Mouse (Mus musculus) adrenal gland, postnatal 0 days (tissue): ENCODE data around the gene Grrp1. TPM values are rescaled to one million over a fixed set of nuclear protein-coding genes. Genes with fewer than 3 reads are reported as not detected.

Experiments
- polyA plus RNA-seq: library from polyadenylated mRNA; unstranded; fragments of >200 nt; fragmentation: Nextera tagmentation; extraction: Ambion mirVana; gene quantifications from 2 replicates; pipeline ENCODE4 v1.2.1, GENCODE M21; 2015

Gene Grrp1
- 11.8 and 12.2 TPM in 2 replicates for polyA plus RNA-seq

DNA sequence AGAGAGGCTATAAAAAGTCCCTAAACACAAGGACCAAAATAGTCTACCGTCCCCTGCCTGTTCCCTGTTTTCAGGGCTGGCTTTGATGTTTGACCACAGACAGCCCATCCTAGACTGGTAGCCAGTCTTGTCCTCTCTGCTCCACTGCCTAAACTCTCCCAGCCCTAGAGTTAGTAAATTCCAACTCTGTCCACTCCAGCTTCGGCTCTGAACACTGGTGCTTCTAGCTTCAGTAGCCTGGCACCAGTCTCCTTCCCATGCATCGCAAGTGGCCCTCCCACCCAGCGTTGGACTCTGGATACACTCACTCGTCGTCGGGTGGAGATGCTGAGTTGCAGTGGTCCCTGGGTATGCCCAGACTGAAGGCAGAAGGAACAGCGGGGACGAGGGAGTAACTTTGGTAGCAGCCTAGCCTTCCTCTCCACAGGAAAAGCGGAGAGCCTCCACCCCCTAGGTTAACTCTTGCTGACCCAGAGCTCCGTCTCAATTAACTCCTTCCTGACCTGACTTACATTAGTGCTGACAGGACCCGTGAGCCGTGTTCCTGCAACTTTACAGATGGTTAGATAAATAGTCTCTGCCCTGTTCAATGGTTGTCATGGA, at the start of gene Grrp1:
Grrp1 (minus strand) TSS at position 385 of the 603 bp plus-strand sequence.

GRCm38 (mm10) chr4:134287575-134288025, 33.7 kb upstream of the Grrp1 start, which contains the start of gene Pdik1l:
Gene Pdik1l, minus strand, starts transcription at chr4:134287895.

GRCm38 (mm10) chr4:134246719-134247258, 7.1 kb downstream of the Grrp1 start, which contains the start of gene Gm30191:
Gene Gm30191, plus strand, starts transcription at chr4:134246935.

DNA sequence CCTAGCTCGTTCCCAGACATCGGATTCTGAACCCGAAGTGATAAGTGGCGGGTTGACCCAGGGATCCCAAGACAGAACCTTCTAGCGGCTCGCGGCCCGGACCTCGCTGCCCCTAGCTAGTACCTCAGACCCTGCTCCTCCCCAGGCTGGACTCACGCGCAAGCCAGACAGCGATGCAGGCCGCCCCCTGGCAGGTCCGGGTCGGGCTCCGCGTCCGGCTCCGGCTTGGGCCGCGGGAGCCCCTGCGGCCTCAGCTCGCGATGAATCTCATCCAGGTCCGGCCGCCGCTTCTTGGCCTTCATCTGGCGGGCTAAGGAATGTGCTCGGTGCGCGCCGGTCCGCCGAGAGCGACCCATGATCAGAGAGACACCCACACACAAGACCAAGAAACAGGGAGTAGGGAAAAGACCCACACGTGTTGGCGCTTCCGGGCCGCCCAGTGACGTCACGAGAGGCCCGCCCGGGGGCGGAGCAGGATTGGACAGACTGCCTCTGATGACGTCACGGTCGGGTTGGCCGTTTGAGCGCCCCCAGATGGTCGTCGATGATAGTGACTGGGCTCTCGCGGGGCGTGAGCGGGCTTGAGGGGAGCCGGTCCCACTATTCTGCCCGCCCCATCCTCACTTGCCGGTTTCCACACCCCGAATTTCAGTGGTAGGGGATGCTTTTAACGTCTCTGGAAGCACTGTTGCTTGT, 8.6 kb downstream of the Grrp1 start, which contains the start of gene Zfp593:
Zfp593 (minus strand) TSS at position 445 of the 696 bp plus-strand sequence.

GRCm38 (mm10) chr4:134243516-134244250, 10.2 kb downstream of the Grrp1 start, which contains the start of gene E130218I03Rik:
Gene E130218I03Rik, plus strand, starts transcription at chr4:134243662.

GRCm38 (mm10) chr4:134238279-134238651, 15.6 kb downstream of the Grrp1 start, which contains the start of gene Cnksr1:
Gene Cnksr1, minus strand, starts transcription at chr4:134238399.

DNA sequence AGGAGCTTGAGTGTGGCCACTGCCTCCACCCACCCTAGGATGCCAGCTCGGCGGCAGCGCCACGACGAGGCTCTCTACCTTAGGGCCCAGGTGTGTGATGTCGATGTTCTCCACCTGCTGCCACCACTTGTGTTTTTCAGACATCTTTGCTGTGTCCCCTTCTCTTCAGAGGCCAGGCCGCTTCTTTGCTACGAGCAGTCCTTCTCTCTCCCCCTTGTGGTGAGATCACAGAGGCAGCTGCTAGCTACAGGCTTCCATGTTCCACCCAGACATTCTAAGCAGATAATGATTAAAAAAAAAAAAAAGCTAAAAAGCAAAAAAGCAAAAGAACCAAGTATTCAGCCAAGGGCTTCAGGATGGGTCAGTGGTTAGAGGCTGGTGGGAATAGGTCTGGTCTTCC, 26.7 kb downstream of the Grrp1 start, which contains the start of gene Catsper4:
Catsper4 (minus strand) TSS at position 190 of the 400 bp plus-strand sequence.

DNA sequence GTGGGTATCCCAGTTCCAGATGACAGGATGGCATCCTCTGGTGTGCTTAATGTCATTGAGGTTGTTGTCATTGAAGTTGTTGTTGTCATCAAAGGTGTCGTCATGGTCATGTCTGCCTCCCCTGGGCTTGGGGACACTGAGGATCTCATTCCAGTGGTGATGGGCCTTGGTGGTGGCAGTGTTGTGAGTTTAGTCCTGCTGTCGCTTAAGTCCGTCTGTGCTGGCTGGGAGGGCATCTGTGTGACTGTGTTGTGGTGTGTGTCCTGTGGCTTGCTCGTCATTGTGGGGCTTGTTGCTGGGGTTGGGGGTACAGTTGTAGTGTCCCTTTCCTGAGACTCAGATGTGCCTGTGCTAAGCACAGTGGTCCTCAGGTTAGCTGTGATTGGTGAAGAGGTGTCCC, 51.0 kb downstream of the Grrp1 start, which contains the start of gene Gm7534:
Gm7534 (minus strand) TSS at position 101 of the 400 bp plus-strand sequence.

Other genes with a start within 250 kb of the Grrp1 start
- 0.04 and 0.09 TPM in 2 replicates for gene Lin28a, start 235.3 kb downstream of the Grrp1 start, polyA plus RNA-seq
- gene Zfp683, start 200.3 kb downstream of the Grrp1 start, polyA plus RNA-seq = not detected in 2 replicates
- 0.92 TPM in 1 of 2 replicates, not detected in the other for gene Crybg2, start 193.3 kb downstream of the Grrp1 start, polyA plus RNA-seq
- gene Cd52, start 159.0 kb downstream of the Grrp1 start, polyA plus RNA-seq = 24.9 and 36.6 TPM in 2 replicates
- 4.0 and 8.7 TPM in 2 replicates for gene Ubxn11, start 151.5 kb downstream of the Grrp1 start, polyA plus RNA-seq
- gene Sh3bgrl3, start 125.3 kb downstream of the Grrp1 start, polyA plus RNA-seq = 308 and 310 TPM in 2 replicates
- 24.0 and 39.9 TPM in 2 replicates for gene Cep85, start 67.0 kb downstream of the Grrp1 start, polyA plus RNA-seq
- not detected in 2 replicates for gene Gm7534, start 51.1 kb downstream of the Grrp1 start, polyA plus RNA-seq
- not detected in 2 replicates for gene Catsper4, start 26.7 kb downstream of the Grrp1 start, polyA plus RNA-seq
- 0.46 and 0.55 TPM in 2 replicates for gene Cnksr1, start 15.7 kb downstream of the Grrp1 start, polyA plus RNA-seq
- gene E130218I03Rik, start 10.4 kb downstream of the Grrp1 start, polyA plus RNA-seq = 0.17 TPM in 1 of 2 replicates, not detected in the other
- gene Zfp593, start 8.5 kb downstream of the Grrp1 start, polyA plus RNA-seq = 17.0 and 19.2 TPM in 2 replicates
- gene Gm30191, start 7.2 kb downstream of the Grrp1 start, polyA plus RNA-seq = not detected in 2 replicates
- gene Pdik1l, start 33.8 kb upstream of the Grrp1 start, polyA plus RNA-seq = 12.5 and 15.1 TPM in 2 replicates
- gene Trim63, start 61.0 kb upstream of the Grrp1 start, polyA plus RNA-seq = 0.41 and 0.68 TPM in 2 replicates
- 5.0 and 7.6 TPM in 2 replicates for gene Slc30a2, start 89.1 kb upstream of the Grrp1 start, polyA plus RNA-seq
- gene Extl1, start 129.7 kb upstream of the Grrp1 start, polyA plus RNA-seq = 1.0 and 1.9 TPM in 2 replicates
- 6.1 and 6.2 TPM in 2 replicates for gene Pafah2, start 142.2 kb upstream of the Grrp1 start, polyA plus RNA-seq
- 570 and 1,127 TPM in 2 replicates for gene Stmn1, start 214.2 kb upstream of the Grrp1 start, polyA plus RNA-seq
- gene Paqr7, start 242.6 kb upstream of the Grrp1 start, polyA plus RNA-seq = 27.8 and 50.7 TPM in 2 replicates